Mouse (Mus musculus) hindbrain, embryonic 13.5 days (tissue): ENCODE measurements at regions not wholly inside any gene's neighbourhood (a gene's known extent, or its start where the extent isn't known, plus 50 kb on each side); places are given as distances from the start of the nearest gene placed in this dataset.
A peak's percentile ranks its signal among the peaks of the same experiment; 100 is the strongest.

Experiments used
- ATAC-seq: fragments of 200-750 bp; cut with Nextera tagmentation; 2 replicates; pipeline ENCODE4 v1.8.0; 2017; ENCODE audit warnings: moderate TSS enrichment; ENCODE audit not compliant: low FRiP score
- H3K27ac ChIP-seq: fragments of 300-500 bp; sonication (generic); 2 replicates; pipeline ENCODE4 v1.5.1; 2015; ENCODE audit warnings: inconsistent platforms, mild to moderate bottlenecking, moderate library complexity
- H3K27me3 ChIP-seq: fragments of 300-500 bp; sonication (generic); 2 replicates; pipeline ENCODE4 v1.6.1; 2015; ENCODE audit warnings: mild to moderate bottlenecking, inconsistent platforms
- H3K36me3 ChIP-seq: fragments of 300-500 bp; sonication (generic); 2 replicates; pipeline ENCODE4 v1.6.1; 2015; ENCODE audit warnings: mild to moderate bottlenecking, inconsistent platforms
- H3K4me1 ChIP-seq: fragments of 300-500 bp; sonication (generic); replicated peaks from 2 replicates; pipeline ENCODE4 v1.6.1; 2015; ENCODE audit warnings: inconsistent platforms
- H3K4me2 ChIP-seq: fragments of 300-500 bp; sonication (generic); 2 replicates; pipeline ENCODE4 v1.6.1; 2015; ENCODE audit warnings: inconsistent platforms, mild to moderate bottlenecking, moderate library complexity
- H3K4me3 ChIP-seq: fragments of 300-500 bp; sonication (generic); 2 replicates; pipeline ENCODE4 v1.5.1; 2015; ENCODE audit warnings: mild to moderate bottlenecking, inconsistent platforms
- H3K9ac ChIP-seq: fragments of 300-500 bp; sonication (generic); 2 replicates; pipeline ENCODE4 v1.6.1; 2015; ENCODE audit warnings: mild to moderate bottlenecking, inconsistent platforms
- H3K9me3 ChIP-seq: fragments of 300-500 bp; sonication (generic); 2 replicates; pipeline ENCODE4 v1.6.1; 2016; ENCODE audit warnings: inconsistent platforms
- WGBS: fragments of 180-500 bp; shearing (Covaris S2); methylation state at CpG from one replicate; pipeline ENCODE4 v1.1.7; 2015; 5-methylcytosine and 5-hydroxymethylcytosine counted together

GRCm38 (mm10) chr13:37197136-37197535 lies 147.1 kb upstream of the F13a1 start:
- H3K4me1 ChIP-seq: no peaks in the 10 kb centered on the region
- H3K4me3 ChIP-seq: no peak overlapping the region
- no peaks in the 10 kb centered on the region for H3K27me3 ChIP-seq
- no peak overlapping the region for H3K9ac ChIP-seq
- no peak overlapping the region for H3K4me2 ChIP-seq
- H3K9me3 ChIP-seq: 0 out of 2 replicates have a peak, but pooled peaks cover 2% of the 10 kb centered on the region
- no peak for ATAC-seq
- no peak overlapping the region for H3K27ac ChIP-seq
- no peaks in the 10 kb centered on the region for H3K36me3 ChIP-seq
- WGBS: 90% methylated on average over 2 of the region's 2 CpGs

- Histone ChIP-seq H3K4me1 (no peaks in the 10 kb centered on the region), H3K4me2 (no peak overlapping the region), H3K27ac (no peak overlapping the region), H3K27me3 (no peaks in the 10 kb centered on the region), H3K4me3 (no peak overlapping the region), H3K9me3 (0 out of 2 replicates have a peak, but pooled peaks cover 2% of the 10 kb centered on the region), H3K9ac (no peak overlapping the region), H3K36me3 (no peaks in the 10 kb centered on the region)
- ATAC-seq: no peak
- 85% methylated on average over 1 of the region's 1 CpGs for WGBS
Measured at GRCm38 (mm10) chr13:37195857-37196256, 145.8 kb upstream of the F13a1 start.

- H3K4me3 ChIP-seq: no peak overlapping the region
- no peak for ATAC-seq
- peaks cover 3% of the 10 kb centered on the region; the same call in 1 of the 2 replicates for H3K4me1 ChIP-seq
- no peaks in the 10 kb centered on the region for H3K9me3 ChIP-seq
- no peak overlapping the region for H3K4me2 ChIP-seq
- no peak overlapping the region for H3K27ac ChIP-seq
- 73% methylated on average over 9 of the region's 9 CpGs for WGBS
- no peaks in the 10 kb centered on the region for H3K27me3 ChIP-seq
- H3K36me3 ChIP-seq: no peaks in the 10 kb centered on the region
- H3K9ac ChIP-seq: no peak overlapping the region
Measured at GRCm38 (mm10) chr13:37181169-37181787, 131.2 kb upstream of the F13a1 start.

GRCm38 (mm10) chr13:37176526-37176925 lies 126.5 kb upstream of the F13a1 start:
- Histone ChIP-seq H3K36me3 (no peaks in the 10 kb centered on the region), H3K4me1 (peaks cover 3% of the 10 kb centered on the region; the same call in 1 of the 2 replicates), H3K27me3 (no peaks in the 10 kb centered on the region), H3K27ac (no peak overlapping the region), H3K9me3 (no peaks in the 10 kb centered on the region), H3K9ac (no peak overlapping the region), H3K4me2 (no peak overlapping the region), H3K4me3 (no peak overlapping the region)
- 82% methylated on average over 1 of the region's 1 CpGs for WGBS
- ATAC-seq: no peak

- Histone ChIP-seq H3K9ac (no peak overlapping the region), H3K27ac (no peak overlapping the region), H3K36me3 (no peaks in the 10 kb centered on the region), H3K4me2 (no peak overlapping the region), H3K27me3 (no peaks in the 10 kb centered on the region), H3K4me1 (peaks cover 1% of the 10 kb centered on the region; the same call in 1 of the 2 replicates), H3K4me3 (no peak overlapping the region), H3K9me3 (no peaks in the 10 kb centered on the region)
- 85% methylated on average over 8 of the region's 8 CpGs for WGBS
- ATAC-seq: no peak
Measured at GRCm38 (mm10) chr13:37175997-37176396, 126.0 kb upstream of the F13a1 start.

- H3K4me1 ChIP-seq: no peaks in the 10 kb centered on the region
- no peaks in the 10 kb centered on the region for H3K36me3 ChIP-seq
- no peak overlapping the region for H3K27ac ChIP-seq
- H3K4me3 ChIP-seq: no peak overlapping the region
- H3K4me2 ChIP-seq: no peak overlapping the region
- H3K27me3 ChIP-seq: no peaks in the 10 kb centered on the region
- no peaks in the 10 kb centered on the region for H3K9me3 ChIP-seq
- no peak for ATAC-seq
- no peak overlapping the region for H3K9ac ChIP-seq
- 80% methylated on average over 4 of the region's 4 CpGs for WGBS
Measured at GRCm38 (mm10) chr13:37158831-37159522, 108.9 kb upstream of the F13a1 start.

- Histone ChIP-seq H3K27me3 (no peaks in the 10 kb centered on the region), H3K4me1 (no peaks in the 10 kb centered on the region), H3K36me3 (no peaks in the 10 kb centered on the region), H3K9ac (no peak overlapping the region), H3K4me3 (no peak overlapping the region), H3K9me3 (no peaks in the 10 kb centered on the region), H3K4me2 (no peak overlapping the region), H3K27ac (no peak overlapping the region)
- ATAC-seq: no peak
- 95% methylated on average over 3 of the region's 3 CpGs for WGBS
Measured at GRCm38 (mm10) chr13:37157808-37158207, 107.8 kb upstream of the F13a1 start.

GRCm38 (mm10) chr13:37151835-37152516 lies 101.9 kb upstream of the F13a1 start:
- WGBS: 48% methylated on average over 4 of the region's 4 CpGs
- no peak for ATAC-seq
- no peak overlapping the region for H3K4me3 ChIP-seq

GRCm38 (mm10) chr13:37149961-37150360 lies 99.9 kb upstream of the F13a1 start:
- no peaks in the 10 kb centered on the region for H3K9me3 ChIP-seq
- no peak for ATAC-seq

More at GRCm38 (mm10) chr13:37151835-37152516, 101.9 kb upstream of the F13a1 start:
- Histone ChIP-seq H3K9me3 (no peaks in the 10 kb centered on the region), H3K4me1 (0 out of 2 replicates have a peak, but pooled peaks cover 9% of the 10 kb centered on the region), H3K9ac (no peak overlapping the region), H3K27me3 (no peaks in the 10 kb centered on the region), H3K27ac (no peak overlapping the region), H3K4me2 (no peak overlapping the region), H3K36me3 (no peaks in the 10 kb centered on the region)

GRCm38 (mm10) chr13:37149066-37149781 lies 99.2 kb upstream of the F13a1 start:
- Histone ChIP-seq H3K4me3 (no peak overlapping the region), H3K9me3 (no peaks in the 10 kb centered on the region), H3K27me3 (no peaks in the 10 kb centered on the region), H3K9ac (no peak overlapping the region), H3K4me1 (0 out of 2 replicates have a peak, but pooled peaks cover 9% of the 10 kb centered on the region), H3K27ac (no peak overlapping the region), H3K4me2 (no peak overlapping the region), H3K36me3 (no peaks in the 10 kb centered on the region)
- ATAC-seq: peak; percentile 32; the same call in 1 of the 2 replicates
- WGBS: 59% methylated on average over 3 of the region's 3 CpGs

More at GRCm38 (mm10) chr13:37149961-37150360, 99.9 kb upstream of the F13a1 start:
- no peak overlapping the region for H3K27ac ChIP-seq
- H3K27me3 ChIP-seq: no peaks in the 10 kb centered on the region
- 95% methylated on average over 1 of the region's 1 CpGs for WGBS
- no peaks in the 10 kb centered on the region for H3K36me3 ChIP-seq
- H3K9ac ChIP-seq: no peak overlapping the region
- H3K4me3 ChIP-seq: no peak overlapping the region
- no peak overlapping the region for H3K4me2 ChIP-seq
- H3K4me1 ChIP-seq: 0 out of 2 replicates have a peak, but pooled peaks cover 9% of the 10 kb centered on the region

- ATAC-seq: no peak
- WGBS: 84% methylated on average over 1 of the region's 1 CpGs
- H3K27ac ChIP-seq: no peak overlapping the region
- no peak overlapping the region for H3K9ac ChIP-seq
- no peak overlapping the region for H3K4me3 ChIP-seq
- no peaks in the 10 kb centered on the region for H3K36me3 ChIP-seq
- no peaks in the 10 kb centered on the region for H3K9me3 ChIP-seq
- H3K4me1 ChIP-seq: 0 out of 2 replicates have a peak, but pooled peaks cover 9% of the 10 kb centered on the region
- H3K27me3 ChIP-seq: no peaks in the 10 kb centered on the region
- H3K4me2 ChIP-seq: no peak overlapping the region
Measured at GRCm38 (mm10) chr13:37148627-37149026, 98.6 kb upstream of the F13a1 start.

- H3K4me2 ChIP-seq: no peak overlapping the region
- H3K4me3 ChIP-seq: no peak overlapping the region
- no peak for ATAC-seq
- 0 out of 2 replicates have a peak, but pooled peaks cover 9% of the 10 kb centered on the region for H3K4me1 ChIP-seq
- H3K27ac ChIP-seq: no peak overlapping the region
- H3K9ac ChIP-seq: no peak overlapping the region
- no peaks in the 10 kb centered on the region for H3K9me3 ChIP-seq
- 92% methylated on average over 8 of the region's 8 CpGs for WGBS
- H3K36me3 ChIP-seq: no peaks in the 10 kb centered on the region
- no peaks in the 10 kb centered on the region for H3K27me3 ChIP-seq
Measured at GRCm38 (mm10) chr13:37147790-37148189, 97.7 kb upstream of the F13a1 start.
